Mouse (Mus musculus) ES-Bruce4 (cell line): ENCODE measurements around the gene Cdh18.

ENCODE experiments used
- CTCF ChIP-seq: IDR thresholded peaks from one replicate; pipeline ENCODE4 v1.8.1; 2011; ENCODE audit warnings: low read depth, low read length
- POLR2A ChIP-seq: IDR thresholded peaks from one replicate; pipeline ENCODE4 v1.8.1; 2011; ENCODE audit warnings: low read length; ENCODE audit not compliant: insufficient read depth

DNA sequence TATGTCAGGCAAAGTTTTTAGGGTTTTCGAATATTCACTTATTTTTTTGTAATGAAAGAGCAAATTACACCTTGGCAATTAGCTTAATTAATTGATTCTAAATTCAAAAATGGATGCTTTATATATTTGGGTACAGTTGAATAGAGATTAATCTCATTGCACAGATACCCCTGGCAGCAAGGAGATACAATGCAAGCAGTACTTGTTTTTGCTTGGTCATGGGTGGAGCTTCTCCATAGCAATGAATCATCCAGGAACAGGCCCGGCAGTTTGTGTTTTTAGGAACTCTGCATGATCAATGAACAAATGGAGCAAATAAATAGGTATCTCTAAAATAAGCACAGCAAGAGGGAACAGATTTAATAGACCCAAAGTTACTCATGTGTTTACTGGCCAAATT, 538.7 kb downstream of the Cdh18 start:
- TF ChIP-seq CTCF: no peak
- no peak for TF ChIP-seq POLR2A
